Mouse (Mus musculus) stomach, postnatal 0 days (tissue): ENCODE results near the gene Fstl1.

Experiments
- CTCF ChIP-seq: IDR thresholded peaks from 2 replicates; pipeline ENCODE4 v1.5.1; 2016; ENCODE audit warnings: antibody characterized with exemption, low read depth, mild to moderate bottlenecking, moderate library complexity
- EP300 ChIP-seq: optimal IDR thresholded peaks from 2 replicates; pipeline ENCODE3; 2016; ENCODE audit warnings: antibody characterized with exemption

DNA sequence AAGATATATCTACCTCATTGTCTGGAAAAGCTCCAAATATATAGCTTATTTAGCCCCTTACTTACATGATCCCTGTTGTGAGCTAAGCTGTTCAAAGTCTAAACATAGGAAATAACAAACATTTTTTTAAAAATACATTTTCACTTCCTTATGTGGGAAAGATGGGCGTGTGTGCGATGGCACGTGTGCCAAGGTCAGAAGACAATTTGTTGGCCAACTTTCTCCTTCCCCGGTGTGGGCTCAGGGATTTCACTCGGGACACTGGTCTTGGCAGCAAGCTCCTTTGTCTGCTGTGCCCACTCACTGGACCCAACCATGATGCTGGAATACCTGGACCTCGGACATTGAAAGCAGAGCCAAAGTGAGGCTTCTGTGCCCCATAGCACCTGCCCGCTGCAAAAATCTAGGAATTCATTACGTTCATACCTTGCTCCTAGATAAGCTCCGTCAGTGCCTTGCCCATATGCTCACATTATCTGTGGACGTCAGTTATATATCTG, 19.0 kb downstream of the Fstl1 start:
- TF ChIP-seq CTCF: no peak
- TF ChIP-seq EP300: no peak
